Mouse (Mus musculus) cortical plate, adult 2 months (tissue): ENCODE measurements at regions not wholly inside any gene's neighbourhood (a gene's known extent, or its start where the extent isn't known, plus 50 kb on each side); places are given as distances from the start of the nearest gene placed in this dataset.

Source experiments
- H3K27ac ChIP-seq: fragments of 200-500 bp; 2 replicates; pipeline ENCODE4 v1.5.1; 2012; ENCODE audit warnings: low read length, control low read depth, inconsistent platforms; ENCODE audit not compliant: insufficient read depth
- H3K4me1 ChIP-seq: fragments of 200-500 bp; 2 replicates; pipeline ENCODE4 v1.6.1; 2011; ENCODE audit warnings: low read length; ENCODE audit not compliant: control insufficient read depth, insufficient read depth
- H3K4me3 ChIP-seq: fragments of 200-500 bp; 2 replicates; pipeline ENCODE4 v1.5.1; 2011; ENCODE audit warnings: mild to moderate bottlenecking, low read length, control low read depth; ENCODE audit not compliant: insufficient read depth
- CTCF ChIP-seq: fragments of 200-500 bp; IDR thresholded peaks from 2 replicates; pipeline ENCODE4 v1.5.1; 2011; ENCODE audit warnings: mild to moderate bottlenecking, control low read depth, low read length; ENCODE audit not compliant: insufficient read depth; ENCODE audit errors: extremely low read depth
- POLR2A ChIP-seq: fragments of 200-500 bp; IDR thresholded peaks from 2 replicates; pipeline ENCODE4 v1.6.1; 2011; ENCODE audit warnings: mild to moderate bottlenecking, low read length, control low read depth; ENCODE audit not compliant: insufficient read depth; ENCODE audit errors: extremely low read depth

DNA sequence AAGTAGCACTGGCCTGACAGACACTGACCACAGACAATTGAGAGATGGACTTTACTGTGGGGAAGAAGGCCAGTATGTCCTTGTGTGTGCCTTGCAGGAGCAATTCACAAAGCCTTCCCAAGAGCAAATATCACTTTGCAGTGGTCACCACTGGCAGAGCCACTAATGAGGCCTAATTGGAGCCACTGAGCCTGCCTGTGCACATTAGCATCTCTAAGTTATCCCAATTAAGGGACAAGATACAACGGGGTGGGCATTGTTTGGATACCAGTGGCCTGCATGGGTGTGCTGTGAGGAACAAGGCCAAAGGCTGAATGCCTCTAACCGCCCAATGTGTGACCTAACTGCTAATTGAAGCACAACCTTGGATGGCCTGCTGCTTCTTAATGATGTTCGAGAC lies 433.4 kb upstream of the Ptbp2 start:
- Histone ChIP-seq H3K4me1 (peaks cover 5% of the 10 kb centered on the region; the same call in 1 of the 2 replicates), H3K4me3 (no peak overlapping the region), H3K27ac (no peak overlapping the region)
- TF ChIP-seq POLR2A (no peak), CTCF (no peak)

DNA sequence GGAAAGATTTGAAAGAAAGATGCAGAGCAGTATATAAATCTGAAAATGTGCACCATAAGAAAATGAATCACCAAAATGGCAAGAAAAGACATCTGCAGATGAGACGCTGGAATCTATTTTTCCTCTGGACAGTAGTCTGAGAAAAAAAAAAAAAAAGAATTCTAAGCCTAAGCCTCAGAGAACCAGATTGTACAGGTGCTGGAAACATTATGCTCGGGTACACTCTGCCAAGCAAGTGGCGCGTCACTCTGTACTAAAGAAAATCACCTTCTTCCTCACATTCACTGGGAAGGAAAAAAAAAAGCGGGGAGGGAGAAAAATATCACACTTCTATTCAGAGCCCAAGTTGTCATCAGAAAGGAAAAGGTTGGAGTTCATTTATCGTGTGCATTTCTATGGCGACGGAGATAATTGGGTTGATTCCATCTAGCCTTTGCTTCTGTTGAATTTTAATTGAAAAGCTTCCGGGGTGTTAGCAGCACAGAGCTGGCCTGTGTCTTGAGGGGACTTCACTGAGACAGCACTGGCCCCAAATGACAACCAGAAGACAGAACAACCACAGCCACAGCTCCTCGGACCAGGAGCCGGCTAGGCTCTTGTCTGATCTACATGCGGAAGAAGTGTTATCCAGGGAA lies 430.5 kb upstream of the Ptbp2 start:
- TF ChIP-seq CTCF (no peak), POLR2A (no peak)
- peaks cover 5% of the 10 kb centered on the region; the same call in 1 of the 2 replicates for H3K4me1 ChIP-seq
- H3K4me3 ChIP-seq = no peak overlapping the region
- H3K27ac ChIP-seq = no peak overlapping the region

DNA sequence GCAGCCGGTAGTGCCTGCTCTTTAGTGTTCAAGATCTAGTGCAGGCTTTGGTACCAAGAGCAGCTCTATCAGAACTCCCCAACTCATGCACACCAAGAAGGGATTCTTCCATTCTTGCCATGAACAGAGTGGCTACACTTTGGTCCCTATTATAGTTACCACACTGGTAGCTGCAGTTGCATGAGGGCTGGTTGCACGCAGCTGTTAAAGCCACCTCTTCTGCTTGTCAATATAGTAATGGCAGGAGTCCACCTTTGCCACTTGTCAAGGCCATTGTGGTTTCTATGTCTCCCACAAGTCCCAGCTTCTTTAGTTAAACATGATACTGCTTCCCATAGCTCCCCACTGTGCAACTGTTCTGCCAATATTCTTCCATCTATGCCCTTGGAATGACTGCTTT lies 415.1 kb upstream of the Ptbp2 start:
- H3K27ac ChIP-seq = no peak overlapping the region
- no peak for TF ChIP-seq POLR2A
- TF ChIP-seq CTCF = no peak
- H3K4me3 ChIP-seq = no peak overlapping the region
- H3K4me1 ChIP-seq = no peaks in the 10 kb centered on the region

DNA sequence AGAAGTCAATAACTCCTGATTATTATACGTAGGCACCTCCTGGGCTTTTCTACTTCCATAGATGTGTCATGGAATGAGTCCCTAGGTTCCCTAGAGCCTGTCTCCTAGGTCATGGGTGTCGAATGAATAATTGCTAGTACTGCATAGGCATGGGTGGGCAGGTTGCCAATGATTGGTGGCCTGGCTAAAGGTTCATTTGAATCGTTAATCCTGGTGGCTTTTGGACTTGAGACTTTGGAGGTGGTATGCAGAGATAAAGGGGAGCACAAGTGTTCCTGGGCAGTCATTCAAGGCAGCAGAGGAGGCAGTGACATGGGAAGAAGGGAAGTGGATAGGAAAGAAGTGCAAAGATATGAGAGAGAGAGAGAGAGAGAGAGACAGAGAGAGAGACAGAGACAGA lies 410.2 kb upstream of the Ptbp2 start:
- TF ChIP-seq POLR2A (no peak), CTCF (no peak)
- no peak overlapping the region for H3K27ac ChIP-seq
- H3K4me3 ChIP-seq = no peak overlapping the region
- H3K4me1 ChIP-seq = peaks cover 2% of the 10 kb centered on the region; the same call in 1 of the 2 replicates

GRCm38 (mm10) chr3:120192439-120193326 lies 408.4 kb upstream of the Ptbp2 start:
- H3K4me1 ChIP-seq = peaks cover 2% of the 10 kb centered on the region; the same call in 1 of the 2 replicates
- H3K4me3 ChIP-seq = no peak overlapping the region
- no peak for TF ChIP-seq POLR2A
- peak; percentile 65; the same call in 1 of the 2 replicates for TF ChIP-seq CTCF
- no peak overlapping the region for H3K27ac ChIP-seq

GRCm38 (mm10) chr3:120189606-120190005 lies 405.3 kb upstream of the Ptbp2 start:
- Histone ChIP-seq H3K4me1 (peaks cover 2% of the 10 kb centered on the region; the same call in 1 of the 2 replicates), H3K27ac (no peak overlapping the region), H3K4me3 (no peak overlapping the region)
- TF ChIP-seq CTCF (no peak), POLR2A (no peak)

- no peak overlapping the region for H3K4me3 ChIP-seq
- no peaks in the 10 kb centered on the region for H3K4me1 ChIP-seq
- TF ChIP-seq CTCF = no peak
- no peak for TF ChIP-seq POLR2A
- no peak overlapping the region for H3K27ac ChIP-seq
Measured at GRCm38 (mm10) chr3:120180931-120181610, 396.8 kb upstream of the Ptbp2 start.

DNA sequence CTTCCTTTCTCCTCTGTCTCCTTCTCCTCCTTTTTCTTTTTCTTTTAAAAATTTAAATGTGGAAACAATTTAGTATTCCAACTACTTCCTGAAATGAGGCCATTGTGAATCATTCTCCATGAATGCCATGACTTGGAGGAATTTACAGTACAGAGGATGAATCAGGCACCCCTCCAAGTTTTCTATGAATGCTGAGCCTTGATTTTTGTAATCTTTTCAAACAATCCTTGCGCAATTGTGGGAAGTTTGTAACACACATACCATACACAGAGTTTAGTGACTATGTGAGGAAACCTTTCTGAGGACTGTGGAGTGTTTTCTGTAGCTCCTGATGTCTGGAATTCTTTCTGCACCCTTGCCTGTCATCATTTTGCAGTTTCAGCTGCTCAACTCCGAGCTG lies 391.4 kb upstream of the Ptbp2 start:
- no peak overlapping the region for H3K4me3 ChIP-seq
- H3K4me1 ChIP-seq = no peaks in the 10 kb centered on the region
- TF ChIP-seq POLR2A = no peak
- TF ChIP-seq CTCF = no peak
- H3K27ac ChIP-seq = no peak overlapping the region
